Mouse (Mus musculus) cerebellum, adult 2 months (tissue): ENCODE measurements around the gene Gm15093. TPM values are rescaled to one million over a fixed set of nuclear protein-coding genes. Genes with fewer than 3 reads are reported as not detected.
"Not testable (repeated sequence)": the region's sequence is repeated elsewhere in the genome, so short reads cannot be mapped to it uniquely, and the experiment has no call there.

Source experiments
- DNase-seq, 2 experiments: peaks; one replicate each; pipeline ENCODE4 v3.0.0; 2021
- H3K27ac ChIP-seq: fragments of 200-500 bp; 2 replicates; pipeline ENCODE4 v1.5.1; 2012; ENCODE audit warnings: low read length, control low read depth, inconsistent platforms; ENCODE audit not compliant: insufficient read depth
- H3K27me3 ChIP-seq: fragments of 200-500 bp; 2 replicates; pipeline ENCODE4 v1.6.1; 2012; ENCODE audit warnings: inconsistent platforms, mild to moderate bottlenecking, low read length, moderate library complexity; ENCODE audit not compliant: control insufficient read depth, insufficient read depth
- H3K4me1 ChIP-seq: fragments of 200-500 bp; 2 replicates; pipeline ENCODE4 v1.6.1; 2011; ENCODE audit warnings: low read length; ENCODE audit not compliant: control insufficient read depth, insufficient read depth
- H3K4me3 ChIP-seq: fragments of 200-500 bp; replicated peaks from 2 replicates; pipeline ENCODE3; 2011; ENCODE audit warnings: mild to moderate bottlenecking, low read depth, low read length, control low read depth; ENCODE audit not compliant: insufficient read depth
- WGBS: fragments of 180-500 bp; shearing (Covaris S2); methylation state at CpG from one replicate; pipeline ENCODE4 v1.1.7; 2018; 5-methylcytosine and 5-hydroxymethylcytosine counted together
- polyA plus RNA-seq: library from polyadenylated mRNA; depleted of rRNA; stranded (reverse); fragments of >200 nt; gene quantifications from 2 replicates; pipeline ENCODE4 v1.2.3, GENCODE M21; 2012; rRNA removed

Gm15093 gene
- polyA plus RNA-seq: not detected in 2 replicates

GRCm38 (mm10) chrX:149272077-149272476, at the start of gene Gm15093:
Gm15093 (plus strand) TSS chrX:149272377.
- H3K4me1 ChIP-seq, H3K27ac ChIP-seq, H3K27me3 ChIP-seq, H3K4me3 ChIP-seq, DNase-seq: not testable (repeated sequence)
- no CpG with 5 or more reads among the region's 1 CpGs for WGBS

Other genes with a start within 250 kb of the Gm15093 start
- gene Ott, start 198.1 kb upstream of the Gm15093 start, polyA plus RNA-seq: not detected in 2 replicates
- gene Gm15085, start 175.2 kb downstream of the Gm15093 start, polyA plus RNA-seq: not detected in 2 replicates